Mouse (Mus musculus) ES-E14 (cell line): ENCODE measurements around the gene Prph. TPM values are rescaled to one million over a fixed set of nuclear protein-coding genes. Genes with fewer than 3 reads are reported as not detected.
A peak's percentile ranks its signal among the peaks of the same experiment; 100 is the strongest.

Experiments
- DNase-seq: peaks from one replicate; pipeline ENCODE4 v3.0.0-alpha.2; 2013; ENCODE audit warnings: low read depth, low spot score
- H3K27ac ChIP-seq: 2 replicates; pipeline ENCODE4 v1.5.1; 2012; ENCODE audit warnings: low read depth, mild to moderate bottlenecking, low read length, moderate library complexity, mixed read lengths; ENCODE audit not compliant: poor library complexity, insufficient read depth, severe bottlenecking
- H3K36me3 ChIP-seq: 2 replicates; pipeline ENCODE4 v1.6.1; 2012; ENCODE audit warnings: mild to moderate bottlenecking, low read length, moderate library complexity, mixed read lengths; ENCODE audit not compliant: control insufficient read depth, poor library complexity, insufficient read depth, severe bottlenecking
- H3K4me1 ChIP-seq, 2 experiments: fragments of 150-350 bp in 1 of 2; sonication (generic) in 1 of 2; 2 replicates each; pipeline ENCODE4 v1.6.1; 2012; ENCODE audit warnings: low read length in 2 of 2, mild to moderate bottlenecking in 1 of 2, mixed read lengths in 1 of 2; ENCODE audit not compliant: control insufficient read depth in 2 of 2, insufficient read depth in 2 of 2, poor library complexity in 1 of 2
- H3K4me3 ChIP-seq, 2 experiments: fragments of 150-350 bp in 1 of 2; sonication (generic) in 1 of 2; 2 replicates each; pipeline ENCODE4 v1.5.1; 2012; ENCODE audit warnings: low read length in 2 of 2, low read depth in 1 of 2, mild to moderate bottlenecking in 1 of 2, mixed read lengths in 1 of 2; ENCODE audit not compliant: insufficient read depth in 1 of 2, poor library complexity in 1 of 2, severe bottlenecking in 1 of 2
- H3K9ac ChIP-seq: 2 replicates; pipeline ENCODE4 v1.6.1; 2012; ENCODE audit warnings: low read depth, mild to moderate bottlenecking, low read length, mixed read lengths; ENCODE audit not compliant: poor library complexity, insufficient read depth, severe bottlenecking
- H3K9me3 ChIP-seq: fragments of 150-350 bp; sonication (generic); 2 replicates; pipeline ENCODE4 v1.6.1; 2012; ENCODE audit warnings: low read depth, mild to moderate bottlenecking, low read length; ENCODE audit not compliant: control insufficient read depth, insufficient read depth
- CHD2 ChIP-seq: IDR thresholded peaks from 2 replicates; pipeline ENCODE4 v1.6.1; 2014; ENCODE audit warnings: mild to moderate bottlenecking, low read depth, low read length, inconsistent platforms
- HCFC1 ChIP-seq: IDR thresholded peaks from 2 replicates; pipeline ENCODE4 v1.6.1; 2012; ENCODE audit warnings: low read length, inconsistent platforms, borderline replicate concordance; ENCODE audit not compliant: insufficient read depth
- MAFK ChIP-seq: IDR thresholded peaks from 2 replicates; pipeline ENCODE4 v1.6.1; 2014; ENCODE audit warnings: mild to moderate bottlenecking, low read depth, low read length, inconsistent platforms; ENCODE audit not compliant: insufficient read depth
- ZC3H11A ChIP-seq: IDR thresholded peaks from 2 replicates; pipeline ENCODE4 v1.6.1; 2012; ENCODE audit warnings: low read depth, mild to moderate bottlenecking, inconsistent platforms, low read length, borderline replicate concordance
- ZNF384 ChIP-seq: IDR thresholded peaks from 2 replicates; pipeline ENCODE4 v1.6.1; 2012; ENCODE audit warnings: low read depth, low read length, inconsistent platforms
- in situ Hi-C, 2 experiments: fragments of 600-800 bp; cut with MboI; formaldehyde crosslinking; loops; one replicate each; pipeline ENCODE4 v1.15.1; 2025; ENCODE audit warnings: low sequenced_read_pairs in 2 of 2, inconsistent platforms in 1 of 2; ENCODE audit not compliant: unreplicated experiment in 2 of 2
- total RNA-seq: library from RNA; depleted of rRNA; stranded (reverse); fragments of 300-350 nt; gene quantifications from 2 replicates; pipeline ENCODE4 v1.2.3, GENCODE M21; 2012

The Prph gene
- total RNA-seq, 1 experiment: 20.6 TPM

GRCm38 (mm10) chr15:99088292-99088691 is 33.3 kb downstream of the Prph start:
- in situ Hi-C loops: loop anchor here in 1 of 2 experiments (25.0 kb wide), 1 partner anchor 301 kb away; the partner anchor contains the start of genes Wnt1 and Wnt10b
- no peaks in the 10 kb centered on the region for H3K9me3 ChIP-seq
- peak; percentile 75 for DNase-seq
- H3K9ac ChIP-seq: 0 out of 2 replicates have a peak overlapping the region, but pooled peaks have one; percentile 20
- peaks cover 2 to 8% of the 10 kb centered on the region in 2 experiments; a peak in 2 of 4 replicates for H3K4me1 ChIP-seq
- H3K36me3 ChIP-seq: no peaks in the 10 kb centered on the region
- no peak for TF ChIP-seq MAFK
- TF ChIP-seq HCFC1: 0 out of 2 replicates have a peak, but pooled peaks have one; percentile 30
- H3K4me3 ChIP-seq: peak overlapping the region; percentile 55 to 62
- H3K27ac ChIP-seq: no peak overlapping the region

- H3K9ac ChIP-seq: no peak overlapping the region
- in situ Hi-C loops: loop anchor here in 1 of 2 experiments (25.0 kb wide), 1 partner anchor 302 kb away; the partner anchor contains the start of genes Wnt1 and Wnt10b
- no peak overlapping the region for H3K27ac ChIP-seq
- no peaks in the 10 kb centered on the region for H3K36me3 ChIP-seq
- H3K9me3 ChIP-seq: no peaks in the 10 kb centered on the region
- H3K4me1 ChIP-seq: peaks cover 2 to 8% of the 10 kb centered on the region in 2 experiments; a peak in 2 of 4 replicates
- DNase-seq: no peak
- no peak overlapping the region for H3K4me3 ChIP-seq
- TF ChIP-seq HCFC1: no peak
- no peak for TF ChIP-seq CHD2
- no peak for TF ChIP-seq ZC3H11A
- no peak for TF ChIP-seq ZNF384
- no peak for TF ChIP-seq MAFK
Observed at GRCm38 (mm10) chr15:99089069-99089468, 34.1 kb downstream of the Prph start.

- Histone ChIP-seq H3K9ac (peak within 1 kb of the TSS; percentile 47; the same call in 1 of the 2 replicates), H3K36me3 (no peaks in the 10 kb centered on the region), H3K9me3 (no peaks in the 10 kb centered on the region), H3K27ac (peak within 1 kb of the TSS; percentile 33; the same call in 1 of the 2 replicates), H3K4me1 (peaks cover 2 to 16% of the 10 kb centered on the region in 2 experiments; a peak in 2 of 4 replicates), H3K4me3 (peak within 1 kb of the TSS; percentile 53 to 69)
- DNase-seq: no peak
- TF ChIP-seq ZC3H11A (no peak), MAFK (no peak), HCFC1 (no peak), ZNF384 (no peak), CHD2 (no peak)
- in situ Hi-C loops: loop anchor here in 1 of 2 experiments (25.0 kb wide), 1 partner anchor 306 kb away; the partner anchor contains the start of genes Wnt1 and Wnt10b
Observed at GRCm38 (mm10) chr15:99092870-99093269, 37.9 kb downstream of the Prph start, which contains the start of gene Dnajc22. Gene Dnajc22, plus strand, starts transcription at chr15:99093170.

- H3K27ac ChIP-seq: peak overlapping the region; percentile 33; the same call in 1 of the 2 replicates
- H3K4me1 ChIP-seq: peaks cover 2 to 16% of the 10 kb centered on the region in 2 experiments; a peak in 2 of 4 replicates
- H3K4me3 ChIP-seq: peak overlapping the region; percentile 53 to 69
- DNase-seq: peak; percentile 79
- no peaks in the 10 kb centered on the region for H3K9me3 ChIP-seq
- TF ChIP-seq MAFK: no peak
- TF ChIP-seq ZNF384: peak; percentile 96
- peak overlapping the region; percentile 47; the same call in 1 of the 2 replicates for H3K9ac ChIP-seq
- in situ Hi-C loops: loop anchor here in 1 of 2 experiments (25.0 kb wide), 1 partner anchor 306 kb away; the partner anchor contains the start of genes Wnt1 and Wnt10b
- no peaks in the 10 kb centered on the region for H3K36me3 ChIP-seq
Observed at GRCm38 (mm10) chr15:99093291-99094258, 38.6 kb downstream of the Prph start.
